Mouse (Mus musculus): Measurements from ENCODE around the gene Grcc10.

DNA sequence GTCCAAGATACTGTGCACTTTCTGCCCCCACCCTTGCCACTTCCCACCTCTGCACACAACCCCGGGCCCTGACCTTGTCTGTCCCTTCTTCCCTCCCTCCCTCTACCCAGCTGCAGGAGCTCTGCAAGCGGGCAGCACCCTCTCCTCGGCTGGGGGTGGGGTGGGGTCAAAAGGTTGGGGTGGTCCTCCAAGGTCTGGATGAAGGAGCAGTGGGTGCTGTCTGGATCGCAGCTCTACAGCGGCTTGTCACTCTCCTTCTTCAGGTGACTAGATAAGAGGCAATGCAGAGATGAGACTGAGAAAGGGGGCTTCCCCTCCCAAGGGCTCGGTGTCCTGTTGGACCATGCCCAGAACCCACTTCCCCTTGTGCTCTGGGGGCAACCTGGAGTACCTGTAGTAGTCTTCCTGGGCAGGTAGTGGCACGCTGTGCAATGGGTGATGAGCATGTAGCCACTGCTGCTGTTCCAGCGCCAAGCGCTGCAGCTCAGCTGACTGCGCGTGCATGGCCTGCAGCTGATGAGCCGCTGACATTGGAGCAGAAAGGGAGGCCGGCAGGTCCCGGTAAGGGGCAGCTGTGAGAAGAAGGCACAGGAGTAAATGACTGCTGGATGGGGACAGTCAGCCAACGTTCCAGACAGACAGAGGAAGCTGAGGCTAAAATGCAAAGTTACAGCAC, 1.8 kb upstream of the Grcc10 start:
- TF ChIP-seq GATA1 (IDR thresholded peaks at IDR 0.05; ENCODE audit: low read length) (no peak), TAL1 (IDR thresholded peaks at IDR 0.05; ENCODE audit: low read length) (no peak)

Measured in erythroblast, embryonic 14.5 days (primary cell).